Mouse (Mus musculus) embryonic fibroblast, embryonic 13.5 days (primary cell): Measurements from ENCODE around the gene Usp46.

Source experiments
- CTCF ChIP-seq: IDR thresholded peaks from 2 replicates; pipeline ENCODE4 v1.5.1; 2011; ENCODE audit warnings: mild to moderate bottlenecking, control low read depth, low read length, moderate library complexity, borderline replicate concordance; ENCODE audit not compliant: insufficient read depth
- POLR2A ChIP-seq: IDR thresholded peaks from 2 replicates; pipeline ENCODE4 v1.6.1; 2011; ENCODE audit warnings: low read depth, mild to moderate bottlenecking, control low read depth, low read length, moderate library complexity

GRCm38 (mm10) chr5:74040541-74040940, 27.7 kb downstream of the Usp46 start:
- TF ChIP-seq CTCF (no peak), POLR2A (no peak)
